Mouse (Mus musculus): ENCODE results near the gene Pskh1.

Gene Pskh1

GRCm38 (mm10) chr8:105957813-105958212 is 57.6 kb downstream of the Pskh1 start:
- no peak for DNase-seq (ENCODE audit: low spot score in 2 of 2)

GRCm38 (mm10) chr8:105959350-105959749 is 59.1 kb downstream of the Pskh1 start:
- no peak for DNase-seq (ENCODE audit: low spot score in 2 of 2)

DNA sequence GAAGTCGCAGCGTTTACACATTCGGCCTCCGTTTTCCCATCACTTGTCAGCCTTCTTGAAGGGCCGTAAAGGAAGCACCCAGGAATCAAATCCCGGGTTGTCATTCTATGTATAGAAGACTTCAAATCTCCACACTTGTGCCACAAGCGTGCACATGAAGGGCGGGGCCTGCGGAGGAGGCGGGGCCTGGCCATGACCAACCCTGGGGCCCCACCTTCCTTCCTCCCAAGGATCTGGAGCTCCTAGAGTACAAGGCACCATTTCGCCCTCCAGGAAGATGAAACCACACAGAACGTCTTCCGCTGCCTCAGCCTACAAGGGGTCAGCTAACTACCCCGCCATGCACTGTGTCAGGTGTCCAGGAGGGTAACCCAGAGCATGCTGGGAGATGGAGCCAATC is 60.9 kb downstream of the Pskh1 start:
- DNase-seq (ENCODE audit: low spot score in 2 of 2): no peak

- DNase-seq (ENCODE audit: low spot score in 2 of 2): no peak
Observed at GRCm38 (mm10) chr8:105961536-105961935, 61.3 kb downstream of the Pskh1 start.

GRCm38 (mm10) chr8:105964506-105965265 is 64.4 kb downstream of the Pskh1 start:
- no peak for DNase-seq (ENCODE audit: low spot score in 2 of 2)

DNA sequence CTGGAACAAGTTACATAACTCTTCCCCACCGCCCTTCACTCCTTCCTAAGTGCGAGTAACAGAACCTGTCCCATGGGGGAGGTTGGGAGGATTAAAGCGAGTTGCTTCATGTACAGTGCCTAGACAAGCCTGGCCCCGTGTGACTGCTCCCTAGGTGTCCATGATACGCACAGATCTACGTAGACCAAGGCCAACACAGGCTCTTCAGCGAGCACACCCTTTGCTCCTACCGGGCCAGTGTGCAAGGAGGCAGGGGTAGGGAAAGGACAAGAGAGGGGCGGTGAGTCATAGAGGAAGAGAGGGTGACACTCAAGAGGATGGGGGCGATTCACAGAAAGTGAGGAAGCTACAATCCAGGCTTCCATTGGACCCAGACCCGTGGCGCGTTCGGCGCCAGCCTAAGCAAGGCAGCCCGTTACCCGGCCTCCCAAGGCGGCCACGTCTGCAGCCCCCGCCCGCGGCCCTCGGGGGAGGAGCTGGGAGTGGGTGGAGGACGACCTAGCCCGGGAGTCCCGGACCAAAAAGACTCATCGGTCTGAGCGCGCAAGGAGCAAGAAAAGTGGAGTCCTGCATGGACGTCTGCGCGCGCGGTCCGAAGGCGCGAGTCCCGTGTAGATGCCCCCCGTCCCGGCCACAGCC is 65.1 kb downstream of the Pskh1 start:
- DNase-seq (ENCODE audit: low spot score in 2 of 2): no peak

- DNase-seq (ENCODE audit: low spot score in 2 of 2): no peak
Observed at GRCm38 (mm10) chr8:105965905-105966341, 65.7 kb downstream of the Pskh1 start, which contains the start of gene Slc12a4. Slc12a4 (minus strand) TSS chr8:105966097.

GRCm38 (mm10) chr8:105966692-105967311 is 66.6 kb downstream of the Pskh1 start:
- DNase-seq (ENCODE audit: low spot score in 2 of 2): no peak

GRCm38 (mm10) chr8:105969367-105969766 is 69.1 kb downstream of the Pskh1 start:
- no peak for DNase-seq (ENCODE audit: low spot score in 2 of 2)

- no peak for DNase-seq (ENCODE audit: low spot score in 2 of 2)
Observed at GRCm38 (mm10) chr8:105971019-105971720, 70.9 kb downstream of the Pskh1 start.

- DNase-seq (ENCODE audit: low spot score in 2 of 2): no peak
Observed at GRCm38 (mm10) chr8:105975363-105975762, 75.1 kb downstream of the Pskh1 start.

DNA sequence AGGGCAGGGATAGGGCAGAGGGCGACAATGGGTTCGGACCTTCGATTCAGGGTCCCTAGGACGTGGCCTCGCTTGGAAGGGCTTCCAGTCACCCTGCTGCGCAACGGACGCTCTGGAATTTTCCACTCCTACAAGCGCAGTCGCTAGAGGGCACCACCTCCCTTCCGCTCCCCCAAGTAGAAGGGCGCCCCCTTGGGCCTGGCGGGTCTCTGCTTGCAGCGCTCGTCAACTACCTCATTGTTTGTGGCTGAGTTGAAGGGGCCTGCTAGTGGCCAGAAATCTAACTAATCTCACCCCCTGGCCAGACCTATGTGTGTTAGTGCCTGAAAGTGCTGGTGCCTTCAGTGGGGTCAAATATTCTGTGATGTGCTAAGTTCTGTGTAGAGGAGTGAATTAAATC is 79.1 kb downstream of the Pskh1 start, which contains the start of gene Dpep3:
Dpep3 (minus strand) TSS at position 105 of the 400 bp plus-strand sequence.
- DNase-seq (ENCODE audit: low spot score in 2 of 2): no peak

GRCm38 (mm10) chr8:105981146-105981545 is 80.9 kb downstream of the Pskh1 start:
- no peak for DNase-seq (ENCODE audit: low spot score in 2 of 2)

All from frontal cortex, postnatal 25 days (tissue).